Comparison of ENCODE assay signal across 11 mouse cellular contexts in genomic region chr5:110562741-110563326, GRCm38 (mm10). TPM values are rescaled to one million over a fixed set of nuclear protein-coding genes. Genes with fewer than 3 reads are reported as not detected.
DNase-seq lines count a peak whose midpoint lies in the region; ATAC-seq and TF ChIP-seq lines count a peak whose summit lies in the region.
"Had no signal": no experiment of that assay in that cellular context is flagged by ENCODE, and none has a peak within 500 bp of the region (broad histone marks: within the 10 kb centered on the region; RNA-seq: fewer than 3 reads in every experiment).

No protein-coding gene starts in this region.

- H3K9ac ChIP-seq in heart, embryonic 12.5 days, result no peak overlapping the region
- no peak overlapping the region for H3K9ac ChIP-seq in liver, embryonic 12.5 days
- no peak overlapping the region for H3K9ac ChIP-seq in hindbrain, embryonic 14.5 days

- no peaks in the 10 kb centered on the region for H3K36me3 ChIP-seq in kidney, adult 2 months (ENCODE audit: control insufficient read depth, insufficient read depth, low read length)
- H3K36me3 ChIP-seq in heart, embryonic 12.5 days, result no peaks in the 10 kb centered on the region
- H3K36me3 ChIP-seq in liver, embryonic 12.5 days, result no peaks in the 10 kb centered on the region
- no peaks in the 10 kb centered on the region for H3K36me3 ChIP-seq in hindbrain, embryonic 14.5 days (replicated peaks; ENCODE audit: control insufficient read depth, insufficient read depth)
- H3K36me3 ChIP-seq: heart, embryonic 10.5 days had no signal

- no peaks in the 10 kb centered on the region for H3K4me1 ChIP-seq in kidney, adult 2 months (ENCODE audit: control insufficient read depth, insufficient read depth, low read length)
- no peaks in the 10 kb centered on the region for H3K4me1 ChIP-seq in heart, embryonic 12.5 days (replicated peaks)
- peaks cover 16% of the 10 kb centered on the region for H3K4me1 ChIP-seq in liver, embryonic 12.5 days
- no peaks in the 10 kb centered on the region for H3K4me1 ChIP-seq in hindbrain, embryonic 14.5 days (replicated peaks; ENCODE audit: control insufficient read depth, insufficient read depth, low read length)

- no peaks in the 10 kb centered on the region for H3K27me3 ChIP-seq in kidney, adult 2 months (replicated peaks; ENCODE audit: control insufficient read depth, insufficient read depth, low read length)
- H3K27me3 ChIP-seq in heart, embryonic 12.5 days (replicated peaks), result peaks cover 4% of the 10 kb centered on the region; the same call in 1 of the 2 replicates
- H3K27me3 ChIP-seq in liver, embryonic 12.5 days (replicated peaks), result no peaks in the 10 kb centered on the region
- H3K27me3 ChIP-seq in hindbrain, embryonic 14.5 days (ENCODE audit: control insufficient read depth, insufficient read depth, low read length), result no peaks in the 10 kb centered on the region

- H3K9me3 ChIP-seq in heart, embryonic 12.5 days (replicated peaks), result 0 out of 2 replicates have a peak, but pooled peaks cover 11% of the 10 kb centered on the region
- H3K9me3 ChIP-seq in liver, embryonic 12.5 days (replicated peaks), result no peaks in the 10 kb centered on the region
- no peaks in the 10 kb centered on the region for H3K9me3 ChIP-seq in hindbrain, embryonic 14.5 days (ENCODE audit: control insufficient read depth, low read length)
- H3K9me3 ChIP-seq: heart, embryonic 10.5 days had no signal

- TF ChIP-seq POLR2A in kidney, adult 2 months (IDR thresholded peaks at IDR 0.05; ENCODE audit: low read depth, low read length), result no peak

- DNase-seq in brain, embryonic 18.5 days (ENCODE audit: low read depth, low spot score), result peak; percentile 57
- DNase-seq in cerebellum, postnatal 14 days, result peak; percentile 91 to 92
- DNase-seq in layer of hippocampus, adult 9-10 months (ENCODE audit: low spot score), result peak; percentile 45
- peak; percentile 97 for DNase-seq in right cerebral cortex, adult 18-20 months
- no peak for DNase-seq in kidney, adult 2 months
- DNase-seq in hindbrain, embryonic 14.5 days (ENCODE audit: low spot score), result no peak
- DNase-seq: lung, postnatal 14 days had no signal

- WGBS in kidney, adult 2 months, result 82% methylated on average over 16 of the region's 16 CpGs
- 62% methylated on average over 16 of the region's 16 CpGs for WGBS in heart, embryonic 12.5 days
- 60% methylated on average over 16 of the region's 16 CpGs for WGBS in liver, embryonic 12.5 days (ENCODE audit: insufficient replicate concordance)
- WGBS in hindbrain, embryonic 14.5 days, result 82% methylated on average over 16 of the region's 16 CpGs

- no peak overlapping the region for H3K27ac ChIP-seq in kidney, adult 2 months (ENCODE audit: insufficient read depth, low read depth, low read length)
- no peak overlapping the region for H3K27ac ChIP-seq in heart, embryonic 12.5 days (ENCODE audit: poor library complexity, severe bottlenecking)
- H3K27ac ChIP-seq in liver, embryonic 12.5 days, result no peak overlapping the region
- H3K27ac ChIP-seq in hindbrain, embryonic 14.5 days, result no peak overlapping the region
- H3K27ac ChIP-seq: heart, embryonic 10.5 days had no signal

- TF ChIP-seq CTCF in kidney, adult 2 months (conservative IDR thresholded peaks at IDR 0.05; ENCODE audit: insufficient read depth, insufficient read length, low read depth, low read length), result no peak

- no peak overlapping the region for H3K4me3 ChIP-seq in kidney, adult 2 months (ENCODE audit: insufficient read depth, low read depth, low read length)
- no peak overlapping the region for H3K4me3 ChIP-seq in heart, embryonic 12.5 days
- no peak overlapping the region for H3K4me3 ChIP-seq in liver, embryonic 12.5 days
- H3K4me3 ChIP-seq in hindbrain, embryonic 14.5 days (replicated peaks; ENCODE audit: low read length), result no peak overlapping the region
- H3K4me3 ChIP-seq: heart, embryonic 10.5 days had no signal

- no peak for ATAC-seq in heart, embryonic 12.5 days (ENCODE audit: insufficient number of reproducible peaks, low FRiP score)
- ATAC-seq in liver, embryonic 12.5 days, result no peak
- ATAC-seq in hindbrain, embryonic 14.5 days (ENCODE audit: low FRiP score), result no peak

- H3K4me2 ChIP-seq in heart, embryonic 12.5 days, result no peak overlapping the region
- no peak overlapping the region for H3K4me2 ChIP-seq in liver, embryonic 12.5 days
- no peak overlapping the region for H3K4me2 ChIP-seq in hindbrain, embryonic 14.5 days (replicated peaks)

RNA-seq across cellular contexts. Expression of gene Galnt9, which starts 18.7 kb away (rescaled TPM):
- polyA plus RNA-seq in kidney, adult 2 months (2012; rRNA removed), result 0.50 and 0.61 TPM in 2 replicates
- not detected in 2 replicates for polyA plus RNA-seq in heart, embryonic 12.5 days (2016; fragmentation: Nextera tagmentation; extraction: Ambion mirVana)
- not detected in 2 replicates for polyA plus RNA-seq in liver, embryonic 12.5 days (2016; fragmentation: Nextera tagmentation; extraction: Ambion mirVana)
- 23.9 and 26.9 TPM in 2 replicates for polyA plus RNA-seq in hindbrain, embryonic 14.5 days (2014; fragmentation: Nextera tagmentation; extraction: Ambion mirVana)
- polyA plus RNA-seq: heart, embryonic 10.5 days; limb, embryonic 11.5 days had no signal

Comparison
In these comparisons a context has a peak if more than half of its experiments do, and no peak if none do; other contexts are left out.
1. DNase-seq: peak in brain, embryonic 18.5 days (single experiment), cerebellum, postnatal 14 days (2 of 2), layer of hippocampus, adult 9-10 months (single experiment) and right cerebral cortex, adult 18-20 months (single experiment); none in kidney, adult 2 months (single experiment) and hindbrain, embryonic 14.5 days (single experiment).
2. RNA of gene Galnt9, which starts 18.7 kb away (polyA plus RNA-seq): 23.9 to 26.9 TPM in hindbrain, embryonic 14.5 days; 0.50 to 0.61 TPM in kidney, adult 2 months, not detected in heart, embryonic 12.5 days and not detected in liver, embryonic 12.5 days; every median in the first group is over 10 times any median in the second.